Mouse (Mus musculus): ENCODE data around the gene Draxin.
A peak's percentile ranks its signal among the peaks of the same experiment; 100 is the strongest.

The Draxin gene

DNA sequence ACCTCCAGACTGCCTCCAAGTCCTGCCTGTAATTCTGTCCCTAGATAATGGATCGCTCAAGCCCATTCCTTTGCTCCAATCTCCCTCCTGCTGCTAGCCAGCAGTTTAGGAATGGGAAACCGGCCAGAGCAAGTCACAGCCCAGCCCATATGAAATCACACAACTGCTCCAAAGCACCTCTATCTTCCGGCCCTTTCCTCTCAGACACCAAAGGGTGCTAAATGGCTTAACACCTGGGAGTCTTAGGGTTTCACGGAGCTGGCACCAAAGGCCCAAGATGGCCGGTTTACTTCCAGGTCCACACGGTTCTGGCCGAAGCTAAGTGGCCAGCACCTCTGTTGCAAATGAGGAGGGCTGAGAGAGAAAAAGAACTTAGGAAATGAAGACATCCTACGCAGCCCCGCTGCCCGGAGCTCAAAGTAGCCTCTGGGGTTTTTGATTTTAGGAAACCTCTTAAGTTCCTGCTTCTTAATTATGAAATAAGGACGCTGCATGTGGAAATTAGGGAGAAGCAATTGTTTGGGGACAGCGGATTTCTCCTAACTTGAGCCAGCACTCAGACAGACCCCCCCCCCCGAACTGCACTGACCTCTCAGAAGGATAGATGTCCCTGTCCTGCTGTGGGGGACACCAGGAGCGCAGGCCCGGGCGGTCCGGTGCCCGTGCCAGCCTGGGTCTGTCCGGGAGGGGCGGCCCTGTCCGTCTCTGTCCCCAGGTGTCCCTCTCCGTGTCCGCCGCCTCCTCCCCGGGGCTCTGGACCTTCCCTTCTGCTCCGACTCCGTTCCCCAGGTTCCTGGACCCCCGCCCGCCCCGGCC is 43.2 kb downstream of the Draxin start:
- H3K9me3 ChIP-seq (ENCODE audit: low read length), result no peaks in the 10 kb centered on the region
- peaks cover 63% of the 10 kb centered on the region for H3K4me1 ChIP-seq (replicated peaks; ENCODE audit: low read depth, low read length)
- H3K36me3 ChIP-seq (ENCODE audit: insufficient read depth, low read length), result peaks cover 23% of the 10 kb centered on the region
- no peak for TF ChIP-seq CTCF (conservative IDR thresholded peaks at IDR 0.05; ENCODE audit: low read length)
- no peak for TF ChIP-seq POU5F1 (IDR thresholded peaks at IDR 0.05; ENCODE audit: borderline replicate concordance, low read length)
- TF ChIP-seq NANOG (IDR thresholded peaks at IDR 0.05; ENCODE audit: borderline replicate concordance, low read length), result peak; percentile 77; the same call in 1 of the 2 replicates
- H3K27me3 ChIP-seq (ENCODE audit: insufficient read depth, low read length), result no peaks in the 10 kb centered on the region
- peak overlapping the region; percentile 94 for H3K4me3 ChIP-seq (replicated peaks; ENCODE audit: low read length)

DNA sequence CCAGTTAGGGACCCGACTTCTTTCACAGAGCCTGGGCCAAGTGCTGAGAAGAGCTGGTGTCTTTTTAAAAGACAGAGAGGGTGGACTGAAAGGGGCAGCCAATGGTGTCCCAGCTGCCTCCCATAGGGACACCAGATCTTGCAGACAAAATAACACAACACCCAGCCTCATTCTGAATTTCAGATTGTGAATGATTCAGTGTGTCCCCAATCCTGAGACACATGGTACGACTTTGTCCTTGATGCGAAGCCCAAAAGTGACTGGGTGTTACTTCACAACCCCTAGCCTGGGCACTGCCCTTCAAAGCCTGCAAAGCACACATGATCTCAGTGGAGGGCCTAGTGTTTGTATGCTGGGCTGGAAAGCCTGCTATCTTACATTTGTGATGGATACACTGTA is 44.6 kb downstream of the Draxin start:
- Histone ChIP-seq H3K27me3 (ENCODE audit: insufficient read depth, low read length) (no peaks in the 10 kb centered on the region), H3K9me3 (ENCODE audit: low read length) (no peaks in the 10 kb centered on the region), H3K36me3 (ENCODE audit: insufficient read depth, low read length) (peaks cover 37% of the 10 kb centered on the region), H3K4me1 (replicated peaks; ENCODE audit: low read depth, low read length) (peaks cover 64% of the 10 kb centered on the region), H3K4me3 (replicated peaks; ENCODE audit: low read length) (peak overlapping the region; percentile 94)
- TF ChIP-seq POU5F1 (IDR thresholded peaks at IDR 0.05; ENCODE audit: borderline replicate concordance, low read length), result no peak
- no peak for TF ChIP-seq CTCF (conservative IDR thresholded peaks at IDR 0.05; ENCODE audit: low read length)
- TF ChIP-seq NANOG (IDR thresholded peaks at IDR 0.05; ENCODE audit: borderline replicate concordance, low read length), result no peak

DNA sequence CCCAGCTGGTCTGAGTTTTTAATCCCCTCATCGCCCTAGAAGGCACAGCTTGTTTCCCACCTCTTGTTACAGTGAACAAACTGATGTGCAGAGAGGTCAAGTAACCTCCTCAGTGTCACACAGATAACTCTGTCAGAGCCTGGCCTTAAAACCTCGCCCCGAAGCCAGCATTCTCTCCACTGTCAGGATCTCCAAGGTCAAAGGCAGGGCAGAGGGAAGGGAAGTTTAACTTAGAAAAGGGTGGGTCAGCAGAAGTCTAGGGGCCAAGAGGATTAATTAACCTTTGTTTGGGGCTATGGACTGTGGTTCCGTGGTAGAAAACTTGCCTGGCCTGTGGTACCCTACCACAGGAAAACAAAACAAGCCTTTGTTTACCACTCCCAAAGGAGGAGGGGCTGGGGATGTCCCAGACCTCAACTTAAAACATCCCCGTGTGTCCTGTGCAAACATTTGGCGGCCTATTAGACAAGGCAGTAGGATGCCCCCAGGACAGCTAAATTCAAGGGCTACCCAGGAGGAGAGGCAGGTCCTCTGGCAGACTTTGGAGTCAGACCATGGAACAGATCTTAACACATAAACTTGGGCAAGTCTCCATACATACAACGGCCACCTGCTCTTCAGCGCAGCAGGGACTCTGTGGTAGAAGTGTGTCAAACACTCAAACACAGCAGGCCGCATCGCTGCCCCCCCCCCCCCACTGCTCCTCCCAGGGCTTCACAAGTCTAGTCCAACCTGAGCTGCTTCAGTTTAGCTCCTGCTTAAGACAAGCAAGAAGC is 45.2 kb downstream of the Draxin start:
- H3K9me3 ChIP-seq (ENCODE audit: low read length), result no peaks in the 10 kb centered on the region
- H3K4me1 ChIP-seq (replicated peaks; ENCODE audit: low read depth, low read length), result peaks cover 69% of the 10 kb centered on the region
- no peak for TF ChIP-seq POU5F1 (IDR thresholded peaks at IDR 0.05; ENCODE audit: borderline replicate concordance, low read length)
- peak; percentile 67 for TF ChIP-seq NANOG (IDR thresholded peaks at IDR 0.05; ENCODE audit: borderline replicate concordance, low read length)
- no peak for TF ChIP-seq CTCF (conservative IDR thresholded peaks at IDR 0.05; ENCODE audit: low read length)

DNA sequence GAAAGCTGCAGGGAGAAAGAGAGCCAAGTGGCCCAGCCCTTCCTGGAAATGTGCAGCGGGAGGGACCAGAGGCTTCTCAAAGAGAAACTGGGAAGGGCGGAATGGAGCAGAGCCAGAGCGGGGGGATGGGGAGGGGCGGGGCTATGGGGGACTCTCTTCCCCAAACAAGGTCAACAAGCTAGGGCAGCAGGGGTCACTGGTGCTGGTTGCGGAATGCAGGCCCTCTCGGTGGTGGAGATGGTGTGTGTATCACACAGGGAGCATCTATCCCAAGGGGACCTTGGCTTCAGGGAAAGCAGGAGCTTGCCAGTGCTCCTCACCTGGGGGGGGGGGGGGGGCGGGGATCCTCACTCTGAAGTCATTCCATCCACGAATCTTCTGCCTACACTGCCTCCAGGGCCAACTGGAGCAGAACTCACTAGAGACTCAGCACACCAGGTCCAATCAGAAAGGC is 46.2 kb downstream of the Draxin start:
- peak overlapping the region; percentile 94 for H3K4me3 ChIP-seq (replicated peaks; ENCODE audit: low read length)
- no peaks in the 10 kb centered on the region for H3K9me3 ChIP-seq (ENCODE audit: low read length)
- peaks cover 52% of the 10 kb centered on the region for H3K36me3 ChIP-seq (ENCODE audit: insufficient read depth, low read length)
- H3K27me3 ChIP-seq (ENCODE audit: insufficient read depth, low read length), result no peaks in the 10 kb centered on the region
- TF ChIP-seq NANOG (IDR thresholded peaks at IDR 0.05; ENCODE audit: borderline replicate concordance, low read length) (no peak), CTCF (conservative IDR thresholded peaks at IDR 0.05; ENCODE audit: low read length) (no peak), POU5F1 (IDR thresholded peaks at IDR 0.05; ENCODE audit: borderline replicate concordance, low read length) (no peak)
- peaks cover 70% of the 10 kb centered on the region for H3K4me1 ChIP-seq (replicated peaks; ENCODE audit: low read depth, low read length)

More for the DNA sequence above, 45.2 kb downstream of the Draxin start:
- Histone ChIP-seq H3K27me3 (ENCODE audit: insufficient read depth, low read length) (no peaks in the 10 kb centered on the region), H3K36me3 (ENCODE audit: insufficient read depth, low read length) (peaks cover 43% of the 10 kb centered on the region), H3K4me3 (replicated peaks; ENCODE audit: low read length) (peak overlapping the region; percentile 94)

DNA sequence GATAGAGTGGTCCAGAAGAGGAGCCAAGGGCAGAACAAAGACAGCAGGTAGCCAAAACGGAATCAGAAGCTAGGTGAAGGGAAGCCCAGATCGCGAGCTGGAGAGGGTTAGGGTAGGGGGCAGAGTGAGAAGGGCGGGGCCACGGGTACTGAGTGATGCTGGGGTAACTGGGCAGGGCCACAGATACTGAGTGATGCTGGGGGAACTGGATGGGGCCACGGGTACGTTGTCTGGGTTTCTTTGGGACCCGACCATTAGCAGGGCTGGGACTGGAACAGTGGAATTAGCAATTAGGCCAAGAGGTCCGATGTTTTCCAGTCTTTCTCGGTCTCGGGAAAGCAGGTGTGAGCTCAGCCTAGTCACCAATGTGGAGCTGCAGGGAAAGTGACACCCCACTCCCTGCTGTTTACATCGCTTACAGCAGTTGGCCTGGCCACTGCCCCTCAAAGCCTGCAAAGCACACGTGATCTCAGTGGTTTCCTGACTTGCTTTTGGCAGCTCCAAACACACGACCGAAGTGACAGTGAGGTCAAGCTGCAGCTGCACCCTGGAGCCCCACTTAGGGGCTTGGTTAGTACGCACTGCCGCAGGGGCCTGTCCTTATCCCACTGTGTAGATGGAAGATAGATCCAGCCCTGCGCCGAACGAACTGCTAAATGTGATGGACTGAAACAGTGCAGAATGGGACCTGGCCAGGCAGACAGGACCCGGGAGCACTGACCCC is 47.2 kb downstream of the Draxin start:
- TF ChIP-seq POU5F1 (IDR thresholded peaks at IDR 0.05; ENCODE audit: borderline replicate concordance, low read length), result no peak
- TF ChIP-seq CTCF (conservative IDR thresholded peaks at IDR 0.05; ENCODE audit: low read length), result no peak
- no peak for TF ChIP-seq NANOG (IDR thresholded peaks at IDR 0.05; ENCODE audit: borderline replicate concordance, low read length)
- no peaks in the 10 kb centered on the region for H3K9me3 ChIP-seq (ENCODE audit: low read length)
- peak overlapping the region; percentile 94 for H3K4me3 ChIP-seq (replicated peaks; ENCODE audit: low read length)
- peaks cover 68% of the 10 kb centered on the region for H3K4me1 ChIP-seq (replicated peaks; ENCODE audit: low read depth, low read length)
- peaks cover 56% of the 10 kb centered on the region for H3K36me3 ChIP-seq (ENCODE audit: insufficient read depth, low read length)
- no peaks in the 10 kb centered on the region for H3K27me3 ChIP-seq (ENCODE audit: insufficient read depth, low read length)

DNA sequence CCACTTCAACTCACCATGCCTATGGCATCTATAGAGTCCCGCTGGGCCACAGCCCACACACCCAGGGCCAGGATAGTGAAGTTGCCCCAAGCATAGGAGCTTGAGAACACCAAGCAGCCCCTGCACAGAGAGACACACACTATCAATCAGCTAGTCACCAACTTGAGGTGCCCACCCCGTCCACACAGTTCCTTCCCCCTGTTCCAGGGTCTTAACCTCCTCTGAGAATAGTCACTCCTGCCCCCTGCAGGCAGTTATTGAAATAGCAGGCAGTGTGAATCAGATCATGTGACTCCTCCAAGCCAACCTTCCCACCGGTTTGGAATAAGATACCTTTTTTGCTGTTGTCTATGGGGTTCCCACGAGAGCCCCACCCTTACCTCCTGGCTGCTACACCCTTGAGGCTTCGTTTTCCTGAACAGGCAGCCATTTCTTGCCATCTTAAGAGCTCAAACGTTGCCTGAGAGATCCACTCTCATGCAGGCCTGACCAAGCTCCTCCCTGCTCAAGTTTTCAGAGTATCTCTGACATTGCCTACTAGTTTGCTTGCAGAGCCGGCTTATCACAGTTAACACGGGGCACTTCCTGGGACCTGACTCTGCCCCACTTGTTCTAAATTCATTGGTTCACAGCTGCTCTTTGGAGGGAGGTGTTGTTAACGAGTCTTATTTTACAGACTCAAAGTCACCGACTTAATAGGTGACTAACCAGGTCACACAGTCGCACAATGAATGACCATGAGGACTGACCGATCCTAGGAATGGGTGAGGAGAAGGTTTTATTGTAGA is 48.0 kb downstream of the Draxin start:
- TF ChIP-seq CTCF (conservative IDR thresholded peaks at IDR 0.05; ENCODE audit: low read length), result peak; percentile 46
- TF ChIP-seq POU5F1 (IDR thresholded peaks at IDR 0.05; ENCODE audit: borderline replicate concordance, low read length), result no peak
- no peak for TF ChIP-seq NANOG (IDR thresholded peaks at IDR 0.05; ENCODE audit: borderline replicate concordance, low read length)
- peaks cover 73% of the 10 kb centered on the region for H3K4me1 ChIP-seq (replicated peaks; ENCODE audit: low read depth, low read length)
- peaks cover 63% of the 10 kb centered on the region for H3K36me3 ChIP-seq (ENCODE audit: insufficient read depth, low read length)
- H3K9me3 ChIP-seq (ENCODE audit: low read length), result no peaks in the 10 kb centered on the region
- H3K27me3 ChIP-seq (ENCODE audit: insufficient read depth, low read length), result no peaks in the 10 kb centered on the region
- peak overlapping the region; percentile 94 for H3K4me3 ChIP-seq (replicated peaks; ENCODE audit: low read length)

DNA sequence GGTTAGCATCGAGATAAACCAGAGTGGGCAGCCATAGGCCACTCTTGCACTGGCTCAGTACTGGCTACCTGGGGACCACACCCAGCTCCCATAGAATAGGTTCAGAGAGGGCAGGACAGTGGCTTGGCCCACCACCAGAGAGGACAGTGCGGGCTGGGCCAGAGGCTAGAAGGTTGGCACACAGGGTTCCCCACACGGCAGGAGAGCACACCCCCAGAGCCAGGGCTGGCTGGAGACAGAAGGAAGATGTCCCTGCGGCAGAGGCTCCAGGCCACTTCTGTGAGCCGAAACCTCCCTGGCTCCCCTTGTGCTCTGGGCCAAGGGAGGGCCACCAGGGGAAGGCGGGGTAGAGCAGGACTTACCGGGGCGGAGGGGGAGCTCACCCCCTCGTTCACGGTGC is 49.3 kb downstream of the Draxin start:
- H3K4me1 ChIP-seq (replicated peaks; ENCODE audit: low read depth, low read length), result peaks cover 83% of the 10 kb centered on the region
- TF ChIP-seq NANOG (IDR thresholded peaks at IDR 0.05; ENCODE audit: borderline replicate concordance, low read length) (no peak), POU5F1 (IDR thresholded peaks at IDR 0.05; ENCODE audit: borderline replicate concordance, low read length) (no peak), CTCF (conservative IDR thresholded peaks at IDR 0.05; ENCODE audit: low read length) (no peak)
- H3K4me3 ChIP-seq (replicated peaks; ENCODE audit: low read length), result peak overlapping the region; percentile 50
- peaks cover 59% of the 10 kb centered on the region for H3K36me3 ChIP-seq (ENCODE audit: insufficient read depth, low read length)
- no peaks in the 10 kb centered on the region for H3K9me3 ChIP-seq (ENCODE audit: low read length)
- H3K27me3 ChIP-seq (ENCODE audit: insufficient read depth, low read length), result no peaks in the 10 kb centered on the region

Data from E14TG2a.4 (cell line).